Mouse (Mus musculus): ENCODE results near the gene A830031A19Rik.

Gene A830031A19Rik

DNA sequence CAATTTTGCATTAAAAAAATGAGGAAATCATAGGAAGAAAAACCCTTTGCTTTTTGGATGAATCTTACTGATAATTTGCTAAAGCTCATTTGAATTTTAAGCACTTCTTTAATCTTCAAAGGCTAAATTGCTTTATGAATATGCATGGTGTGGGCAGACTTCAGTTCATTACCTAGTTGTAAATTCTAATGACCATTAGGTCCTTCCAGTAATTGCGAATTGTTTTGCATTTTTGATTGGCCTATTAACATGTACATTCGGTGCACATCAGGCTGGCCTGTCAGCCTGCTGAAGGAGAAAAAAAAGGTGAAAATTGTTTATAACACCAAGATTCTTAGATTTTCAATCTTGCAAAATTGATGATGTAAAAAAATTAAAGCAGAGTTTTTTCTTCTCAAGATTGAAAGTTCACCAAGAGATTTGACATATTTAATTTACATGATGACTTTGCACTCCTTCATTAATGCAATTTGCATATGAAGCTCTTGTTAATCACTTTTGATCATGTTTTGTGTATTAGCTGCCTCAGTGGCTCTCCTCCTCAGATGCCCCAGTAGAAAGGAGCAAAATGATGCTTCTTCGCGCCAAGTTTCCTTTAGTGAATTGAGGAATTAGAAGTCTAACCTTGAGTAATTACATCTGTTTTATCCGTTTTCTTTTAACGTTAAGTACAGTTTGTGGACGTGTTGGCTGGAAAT, 21.0 kb upstream of the A830031A19Rik start:
- intact Hi-C loops (cut with DNase I) = no loop called here

DNA sequence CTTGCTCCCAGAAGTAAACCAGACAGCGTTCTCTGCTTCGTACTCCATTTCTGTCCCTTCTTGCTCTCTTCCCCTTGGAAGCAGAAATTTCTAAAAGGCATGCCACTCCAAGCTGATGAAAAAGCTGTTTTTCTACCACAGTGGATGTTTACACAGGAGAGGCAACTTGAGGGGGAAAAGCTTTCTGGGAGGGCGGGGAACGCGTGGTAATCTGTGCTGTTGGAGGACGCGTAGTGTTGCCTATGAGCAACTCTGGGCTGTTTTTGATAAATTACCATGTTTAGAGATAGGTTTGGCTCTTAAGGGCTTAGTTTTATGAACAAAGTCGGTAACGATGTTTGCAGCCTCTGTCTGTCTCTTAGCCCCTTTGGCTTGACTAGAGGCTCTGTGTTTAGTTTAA, 20.4 kb upstream of the A830031A19Rik start:
- intact Hi-C loops (cut with DNase I) = no loop called here

DNA sequence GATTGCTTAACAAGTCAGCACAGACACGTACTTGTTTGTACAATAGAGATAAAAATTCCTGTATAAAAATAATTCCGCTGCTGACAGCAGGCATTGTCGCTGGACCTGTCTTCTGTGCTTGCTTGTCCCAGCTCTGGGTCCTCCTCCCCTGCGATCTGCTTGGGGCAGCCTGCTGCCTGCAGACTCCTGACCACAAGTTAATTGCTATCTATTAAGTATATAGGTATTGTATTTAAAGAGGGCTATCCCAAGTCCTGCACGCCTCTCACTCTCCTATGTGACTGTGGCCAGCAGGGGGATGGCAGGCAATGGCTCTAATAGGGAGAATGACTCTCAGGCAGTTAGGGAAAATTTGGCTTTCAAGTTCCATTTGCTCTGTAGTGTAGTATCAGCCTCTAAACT, 19.2 kb upstream of the A830031A19Rik start:
- intact Hi-C loops (cut with DNase I) = no loop called here

DNA sequence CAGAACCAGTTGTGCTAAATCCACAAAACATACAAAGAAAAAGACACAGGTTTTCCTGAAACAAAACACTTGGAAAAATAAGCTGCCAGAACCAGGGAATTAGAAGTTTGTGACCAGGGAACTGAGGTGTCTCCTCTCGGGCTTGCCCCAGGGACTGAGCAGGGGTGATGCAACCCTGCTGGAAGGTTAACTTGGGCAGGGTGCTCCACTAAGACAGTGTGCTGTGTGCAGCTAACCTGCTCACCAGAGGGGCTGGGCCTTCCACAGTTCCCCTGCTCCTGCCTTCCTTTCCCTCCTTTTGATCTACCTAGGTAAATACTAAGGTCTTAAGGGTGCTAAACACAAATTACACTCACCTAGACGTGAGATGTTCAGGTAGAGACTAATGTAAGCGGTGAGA, 17.8 kb upstream of the A830031A19Rik start:
- intact Hi-C loops (cut with DNase I) = no loop called here

DNA sequence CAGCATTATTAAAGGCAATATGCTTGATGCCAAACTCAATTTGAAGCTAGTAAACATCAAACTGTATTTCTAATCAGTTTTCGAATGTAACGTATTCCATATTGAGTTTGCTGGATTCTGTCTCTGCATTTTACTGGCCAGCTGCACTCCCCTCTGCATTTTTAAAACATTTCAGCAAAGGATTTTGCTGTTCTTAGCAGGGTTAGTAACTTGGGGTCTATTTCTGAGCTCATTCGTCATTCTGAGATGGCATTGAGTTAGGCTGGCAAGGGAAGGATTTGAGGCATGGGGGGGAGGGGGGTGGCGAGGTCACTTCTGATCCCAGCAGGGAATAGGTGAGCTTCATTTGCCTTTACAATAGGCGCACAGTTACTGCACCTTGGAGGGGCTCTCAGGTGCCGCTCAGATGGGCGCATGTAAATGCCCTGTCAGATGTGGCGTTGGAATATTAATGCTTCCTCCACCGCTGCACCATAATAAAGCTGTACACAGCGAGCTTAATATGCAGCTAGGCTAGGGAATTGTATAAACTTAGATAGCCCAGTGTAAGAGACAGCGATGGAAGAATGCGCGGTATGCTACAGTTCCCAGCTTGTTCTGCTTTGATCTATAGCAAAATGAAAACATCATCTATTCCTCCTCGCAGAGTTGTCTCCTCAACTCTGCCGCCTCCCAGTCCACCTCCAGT, 16.7 kb upstream of the A830031A19Rik start:
- intact Hi-C loops (cut with DNase I) = no loop called here

DNA sequence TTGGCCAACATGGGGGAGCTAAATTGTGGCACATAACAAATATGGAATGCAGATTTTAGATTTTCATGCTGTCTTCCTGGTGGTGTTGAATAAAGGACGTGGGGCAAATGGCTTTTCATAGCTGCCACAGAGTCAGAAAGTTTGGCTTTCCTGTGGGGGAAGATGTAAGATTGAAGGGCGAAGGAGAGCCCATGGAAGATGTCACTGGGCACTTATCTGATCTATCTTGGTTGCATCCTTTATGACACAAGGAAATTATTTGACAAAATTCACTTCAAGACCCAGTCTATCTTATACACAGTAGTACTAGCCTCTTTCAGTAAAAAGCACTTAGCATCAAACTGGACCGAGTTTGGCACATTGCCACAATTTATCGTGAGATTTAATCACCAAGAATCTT, 15.6 kb upstream of the A830031A19Rik start:
- intact Hi-C loops (cut with DNase I) = no loop called here

DNA sequence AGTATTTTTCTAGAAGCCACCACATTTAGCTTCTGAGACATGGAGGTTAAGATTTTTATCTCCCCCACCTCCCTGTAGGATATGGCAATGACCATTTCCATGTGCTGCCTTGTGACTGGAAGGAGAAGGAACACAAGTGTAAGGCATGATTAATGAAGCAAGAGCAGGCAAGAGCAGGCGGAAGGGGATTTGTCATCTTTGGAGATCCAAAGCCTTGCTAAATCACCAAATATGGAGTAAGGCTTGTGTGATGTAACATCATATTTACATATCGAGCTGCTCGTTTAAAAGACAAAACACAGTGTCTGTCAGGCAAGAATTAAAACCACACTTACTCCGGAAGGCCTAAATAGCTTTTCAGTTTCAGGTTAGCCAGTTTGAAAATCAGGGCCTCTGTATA, 12.2 kb upstream of the A830031A19Rik start:
- intact Hi-C loops (cut with DNase I) = loop anchor here (10.0 kb wide), 2 partner anchors 598 to 1218 kb away; no protein-coding TSS in a partner anchor

DNA sequence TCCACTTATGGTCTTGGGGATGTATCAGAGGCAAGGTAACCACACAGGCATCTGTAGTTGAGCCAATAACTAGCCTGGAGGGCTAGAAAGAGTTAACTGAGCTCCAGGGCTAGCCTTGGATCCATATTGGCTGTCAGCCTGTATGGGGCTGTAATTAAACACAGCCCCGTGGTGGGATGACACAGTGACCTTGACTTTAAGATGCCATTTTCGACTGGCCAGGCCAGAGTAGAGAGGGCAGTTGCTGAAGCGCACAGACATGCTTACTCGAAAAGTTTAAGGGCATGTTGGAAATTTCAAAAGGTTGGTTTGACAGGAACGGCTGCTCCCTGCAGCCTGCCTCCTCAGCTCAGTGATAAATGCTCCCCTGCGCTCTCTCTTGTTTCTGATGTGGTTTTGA, 11.1 kb upstream of the A830031A19Rik start:
- intact Hi-C loops (cut with DNase I) = loop anchor here (10.0 kb wide), 2 partner anchors 599 to 1219 kb away; no protein-coding TSS in a partner anchor

DNA sequence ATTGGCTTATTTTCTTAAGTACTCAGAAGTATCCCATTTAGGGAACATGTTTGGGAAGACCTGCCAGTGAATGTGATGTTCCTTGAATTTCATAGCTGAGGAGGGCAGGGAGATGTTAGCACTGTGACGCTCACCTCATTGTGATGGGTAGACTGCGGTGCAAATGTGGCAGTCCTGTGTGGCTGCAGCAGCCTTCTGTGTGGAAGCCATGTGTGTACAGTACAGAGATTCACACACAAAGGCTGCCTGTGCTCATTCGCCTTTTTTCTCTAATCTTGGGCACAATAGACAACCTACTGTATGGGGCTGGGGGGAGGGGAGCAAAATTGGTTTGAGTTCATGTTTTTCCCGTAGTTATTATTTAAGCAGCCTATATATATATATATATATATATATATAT, 9.7 kb upstream of the A830031A19Rik start:
- intact Hi-C loops (cut with DNase I) = loop anchor here (10.0 kb wide), 2 partner anchors 600 to 1220 kb away; no protein-coding TSS in a partner anchor

DNA sequence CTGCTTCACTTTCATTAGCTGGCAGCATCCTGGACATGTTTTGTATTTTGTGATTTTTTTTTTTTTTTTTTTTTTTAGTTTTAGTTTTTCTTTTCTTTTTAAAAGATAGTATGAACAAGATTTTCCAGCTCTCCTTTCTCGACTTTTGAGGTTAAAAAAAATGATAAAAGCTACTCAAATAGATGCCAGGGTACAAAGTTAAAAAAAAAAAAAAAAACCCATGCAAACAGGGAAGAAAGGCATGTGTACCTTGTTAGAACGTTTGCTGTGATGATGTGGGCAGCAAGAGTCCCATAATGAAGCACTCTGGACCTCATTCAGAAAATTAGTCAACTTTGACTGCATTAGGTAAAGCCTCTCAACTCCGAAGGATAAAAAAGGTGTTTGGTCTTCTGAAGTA, 9.2 kb upstream of the A830031A19Rik start:
- intact Hi-C loops (cut with DNase I) = loop anchor here (10.0 kb wide), 2 partner anchors 601 to 1221 kb away; no protein-coding TSS in a partner anchor

DNA sequence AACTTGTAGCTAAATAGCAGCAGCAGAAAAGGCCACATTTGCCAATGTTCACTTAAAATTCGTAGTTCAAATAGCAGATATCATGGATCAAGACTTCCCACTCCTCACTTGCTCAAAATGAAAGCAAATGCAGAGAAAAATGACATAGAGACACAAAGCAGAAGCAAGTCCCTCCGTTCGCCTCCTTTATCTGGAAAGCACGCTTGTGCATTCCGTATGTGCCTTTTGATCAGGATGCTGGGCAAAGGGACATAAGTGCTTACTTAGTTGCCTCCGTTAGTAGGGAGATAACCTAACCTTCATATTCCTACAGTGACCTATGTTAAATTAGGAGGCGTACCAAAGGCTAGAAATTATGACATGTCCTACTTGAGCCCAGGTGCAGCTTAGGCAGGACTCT, 8.6 kb upstream of the A830031A19Rik start:
- intact Hi-C loops (cut with DNase I) = loop anchor here (10.0 kb wide), 2 partner anchors 601 to 1221 kb away; no protein-coding TSS in a partner anchor

DNA sequence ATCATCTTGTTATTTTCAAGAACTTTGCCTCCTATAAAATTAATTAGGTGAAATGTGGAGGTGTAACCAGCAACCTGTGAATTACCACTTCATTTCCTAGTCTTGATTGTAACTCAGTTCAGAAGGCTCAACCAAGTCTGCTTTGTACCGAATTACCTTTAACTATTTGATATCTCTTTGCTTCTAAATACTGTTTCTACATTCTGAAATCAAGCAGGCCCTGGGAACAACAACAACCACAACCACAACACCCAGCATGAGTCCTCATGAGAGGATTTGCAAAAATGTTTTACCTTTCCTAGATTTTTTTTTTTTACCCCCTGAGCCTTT, 8.2 kb upstream of the A830031A19Rik start:
- intact Hi-C loops (cut with DNase I) = loop anchor here (10.0 kb wide), 2 partner anchors 602 to 1222 kb away; no protein-coding TSS in a partner anchor

DNA sequence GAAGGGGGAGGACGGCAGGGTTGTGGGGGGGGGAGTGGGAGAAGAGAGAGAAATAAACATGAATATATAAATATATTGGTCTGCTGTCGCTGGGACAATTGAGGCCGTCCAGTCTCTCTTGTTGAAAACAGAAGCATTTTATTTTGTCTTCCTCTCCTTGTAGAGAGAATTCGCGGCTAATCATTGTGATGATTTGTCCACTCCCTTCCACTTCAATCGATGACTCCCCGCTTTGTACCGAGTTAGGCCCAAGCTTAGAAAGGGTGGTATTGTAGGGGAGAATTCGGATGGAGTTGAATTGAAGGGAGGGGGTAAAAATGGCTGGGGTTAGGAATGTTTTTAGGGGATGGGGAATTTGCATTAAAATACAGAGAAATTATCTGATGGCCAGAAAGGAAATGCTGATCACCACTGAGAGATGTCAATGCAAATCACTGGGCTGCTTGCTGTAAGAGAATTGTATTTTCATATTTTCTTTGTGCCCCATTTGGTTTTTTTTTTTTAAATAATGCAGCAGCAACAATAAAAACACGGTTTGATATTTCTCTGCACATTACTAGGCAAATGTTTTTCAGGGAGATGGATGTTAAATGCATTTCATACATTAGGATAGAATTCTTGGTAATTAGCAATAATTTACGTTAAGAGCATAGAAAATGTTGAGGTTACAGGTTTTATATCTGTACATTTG, 7.7 kb upstream of the A830031A19Rik start:
- intact Hi-C loops (cut with DNase I) = loop anchor here (10.0 kb wide), 2 partner anchors 602 to 1222 kb away; no protein-coding TSS in a partner anchor

DNA sequence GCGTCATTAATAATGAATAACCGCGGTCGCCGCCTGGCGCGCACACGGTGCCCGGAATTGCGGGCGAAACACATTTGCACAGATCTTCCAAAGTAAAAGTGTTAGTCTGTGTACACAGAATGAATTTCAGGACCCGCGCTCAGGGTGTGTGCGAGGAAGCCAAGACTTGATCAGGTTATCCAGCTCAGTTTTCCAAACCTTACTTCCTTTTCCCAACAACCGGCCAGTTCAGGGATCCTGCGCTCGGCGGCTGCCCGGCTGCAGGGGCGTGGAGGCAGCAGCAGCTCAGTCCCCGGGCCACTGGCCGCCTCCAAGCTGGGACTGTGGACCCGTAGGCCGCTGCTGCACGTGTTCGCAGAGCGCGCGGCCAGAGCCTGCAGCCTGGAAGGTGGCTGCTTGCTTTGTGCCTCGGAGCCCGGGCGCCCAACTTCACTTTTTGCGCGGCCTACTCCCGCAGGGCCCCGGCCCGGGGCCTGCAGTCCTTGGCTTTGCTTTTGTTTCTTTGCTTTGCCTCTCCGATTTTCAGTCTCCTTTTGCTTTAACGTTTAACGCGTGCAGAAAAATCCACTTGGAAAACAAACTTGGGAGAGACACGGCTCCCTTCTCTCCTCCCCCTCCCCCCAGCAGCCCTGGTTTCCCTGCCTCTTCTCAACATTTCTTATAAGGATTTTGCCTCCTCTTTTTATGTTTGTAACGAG, 7.0 kb upstream of the A830031A19Rik start:
- intact Hi-C loops (cut with DNase I) = loop anchor here (10.0 kb wide), 2 partner anchors 603 to 1223 kb away; no protein-coding TSS in a partner anchor

DNA sequence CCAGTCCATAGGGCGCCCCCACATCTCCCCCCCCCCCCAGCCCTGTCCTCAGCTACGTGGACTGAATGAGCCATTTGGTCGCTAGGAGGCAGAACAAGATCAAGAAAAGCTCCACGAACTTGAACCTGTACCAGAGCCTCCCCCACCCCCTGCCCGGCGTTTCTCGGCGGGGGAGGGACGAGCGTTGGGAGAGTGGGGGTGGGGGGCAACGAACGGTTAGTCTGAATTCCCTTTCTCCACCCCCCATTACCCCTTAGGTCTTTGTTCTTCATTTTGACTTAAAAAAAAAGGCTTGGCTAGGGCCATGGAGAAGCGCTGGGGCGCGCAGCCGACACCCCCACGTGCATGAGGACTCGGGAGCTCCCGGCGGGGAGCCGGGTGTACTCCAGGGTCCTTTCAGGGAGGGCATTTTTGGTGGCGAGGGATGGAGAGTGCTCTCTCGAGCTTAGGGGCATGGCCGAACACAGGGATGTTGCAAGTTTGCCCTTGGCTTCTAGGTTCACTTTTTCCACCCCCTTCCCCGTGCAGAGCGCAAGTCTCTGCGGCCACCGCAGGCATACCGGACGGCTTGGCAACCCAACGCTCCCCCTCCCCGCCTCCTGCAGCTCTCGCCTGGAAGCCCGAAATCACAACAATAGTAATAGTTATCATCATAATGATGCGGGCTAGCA, 6.3 kb upstream of the A830031A19Rik start:
- intact Hi-C loops (cut with DNase I) = loop anchor here (10.0 kb wide), 2 partner anchors 604 to 1224 kb away; no protein-coding TSS in a partner anchor

DNA sequence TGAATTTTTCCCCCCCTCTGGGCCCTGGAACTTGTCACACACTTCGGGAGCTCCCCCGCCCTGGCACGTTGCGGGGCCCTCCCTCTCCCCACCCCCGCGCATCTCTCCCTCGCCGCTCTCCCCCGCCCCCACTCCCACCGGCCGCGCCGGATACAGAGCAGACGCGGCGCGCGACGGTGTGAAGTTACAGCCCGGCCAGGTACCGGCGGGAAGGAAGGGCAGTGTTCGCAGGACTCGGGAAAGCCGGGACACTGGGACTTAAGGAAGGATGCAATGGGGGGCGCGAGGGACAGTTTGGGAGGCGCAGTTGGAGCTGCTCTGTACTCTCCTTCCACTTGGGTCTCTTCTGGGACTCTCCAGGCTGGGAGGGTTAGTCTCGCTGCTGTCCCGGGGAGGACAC, 5.7 kb upstream of the A830031A19Rik start:
- intact Hi-C loops (cut with DNase I) = loop anchor here (10.0 kb wide), 2 partner anchors 604 to 1224 kb away; no protein-coding TSS in a partner anchor

DNA sequence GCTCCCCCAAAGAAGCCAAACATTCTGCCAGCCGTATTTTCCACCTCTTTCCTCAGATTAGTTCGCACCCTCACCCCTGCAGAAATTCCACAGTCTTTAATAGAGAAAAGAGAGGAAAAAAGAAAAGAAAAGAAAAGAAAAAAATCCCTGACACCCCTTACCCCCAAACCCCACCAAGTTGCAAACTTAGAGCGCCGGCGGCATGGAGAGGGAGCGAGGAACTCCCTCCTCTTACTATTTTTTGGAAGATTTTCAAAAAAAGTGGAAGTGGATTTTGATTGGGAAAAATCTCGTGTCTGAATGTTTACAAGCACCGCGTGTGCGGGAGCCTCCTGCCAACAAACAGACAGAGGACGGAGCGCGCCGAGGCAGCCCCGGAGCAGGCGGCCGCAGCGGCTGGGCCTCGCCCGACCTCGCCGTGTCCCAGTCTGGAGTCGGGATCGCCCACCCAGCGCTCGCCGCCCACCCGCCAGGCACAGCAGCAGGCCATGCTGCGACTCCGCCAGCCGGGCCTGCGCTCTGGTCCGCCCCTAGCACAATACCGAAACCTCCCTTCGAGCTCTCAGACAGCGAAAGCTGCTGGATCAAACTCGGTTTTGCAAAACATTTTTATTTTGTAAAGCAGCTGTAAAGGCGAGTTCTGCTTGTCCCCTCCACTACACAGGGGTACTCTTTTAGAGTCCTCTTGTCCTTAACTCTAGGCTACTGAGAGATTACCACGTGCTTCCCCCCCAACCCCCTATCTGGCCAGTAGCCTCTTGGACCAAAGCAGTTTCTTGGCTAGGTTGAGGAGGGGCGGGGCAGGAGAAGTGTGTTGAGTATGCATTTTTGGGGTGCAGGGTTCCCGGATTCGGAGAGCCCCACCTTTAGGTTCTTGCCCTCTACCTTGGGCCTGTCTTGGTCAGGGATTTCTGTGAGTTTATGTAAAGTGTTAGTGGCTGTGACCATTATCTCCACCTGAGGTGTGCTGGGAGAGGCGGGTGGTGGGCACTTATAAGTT, 4.8 kb upstream of the A830031A19Rik start:
- intact Hi-C loops (cut with DNase I) = loop anchor here (5.0 to 10.0 kb wide), 3 partner anchors 307 to 1225 kb away; partner anchors contain the start of gene Rel

DNA sequence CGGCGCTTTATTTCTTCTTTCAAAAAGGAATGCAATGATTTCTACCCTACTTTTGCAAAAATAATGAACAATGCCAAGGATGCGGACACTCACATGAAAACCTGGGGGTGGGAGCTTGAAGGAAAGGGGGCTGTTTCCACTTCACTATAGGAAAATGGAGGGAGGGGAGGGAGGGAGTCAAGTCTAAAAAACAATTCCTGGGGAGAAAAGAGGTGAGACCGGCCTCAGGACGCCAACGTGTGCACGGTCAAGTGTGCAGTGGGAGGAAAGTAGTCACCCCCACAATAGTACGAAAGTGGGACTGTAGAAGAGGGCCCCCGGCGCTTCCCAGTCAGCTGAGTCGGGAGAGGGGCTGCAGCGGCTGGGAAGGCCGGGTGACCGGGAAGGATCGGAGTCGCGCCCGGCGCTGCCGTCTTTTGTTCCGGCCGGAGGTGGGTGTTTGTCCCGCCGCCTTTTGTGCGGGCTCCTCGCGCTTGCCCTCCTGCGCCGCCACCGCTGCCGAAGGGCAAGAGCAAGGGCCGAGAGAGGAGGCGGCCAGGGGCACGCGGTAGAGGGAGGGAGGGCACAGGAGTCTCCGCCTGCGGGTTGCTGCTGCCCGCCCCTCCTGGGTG, 4.0 kb upstream of the A830031A19Rik start:
- intact Hi-C loops (cut with DNase I) = loop anchor here (5.0 kb wide), 1 partner anchor 307 kb away; the partner anchor contains the start of gene Rel

All from adrenal gland (tissue).